Mouse (Mus musculus) right cerebral cortex, adult 2 months (tissue): ENCODE data around the gene Armc2.

Source experiments
- DNase-seq, 2 experiments: peaks; one replicate each; pipeline ENCODE4 v3.0.0; 2021 to 2022; ENCODE audit warnings: low spot score in 2 of 2

The Armc2 gene

GRCm38 (mm10) chr10:41866069-41866837, 152.0 kb downstream of the Armc2 start:
- no peak for DNase-seq
